Mouse (Mus musculus): ENCODE data around the gene Per1.
"Not testable (repeated sequence)": the region's sequence is repeated elsewhere in the genome, so short reads cannot be mapped to it uniquely, and the experiment has no call there.

DNA sequence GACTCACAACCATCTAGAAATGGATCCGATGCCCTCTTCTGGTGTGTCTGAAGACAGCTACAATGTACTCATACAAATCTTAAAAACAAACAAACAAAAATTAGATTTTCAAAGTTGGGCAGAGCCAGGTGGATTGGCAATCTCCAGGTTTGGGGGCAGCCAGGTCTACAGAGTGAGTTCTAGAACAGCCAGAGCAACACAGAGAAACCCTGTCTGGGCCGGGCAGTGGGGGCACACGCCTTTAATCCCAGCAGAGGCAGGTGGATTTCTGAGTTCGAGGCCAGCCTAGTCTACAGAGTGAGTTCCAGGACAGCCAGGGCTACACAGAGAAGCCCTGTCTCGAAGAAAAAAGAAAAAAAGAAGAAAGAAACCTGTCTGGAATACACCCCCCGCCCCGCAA, 1.2 kb upstream of the Per1 start:
- peak; percentile 19; the same call in 1 of the 2 replicates for TF ChIP-seq CTCF (IDR thresholded peaks at IDR 0.05)
- not testable (repeated sequence) for TF ChIP-seq EP300, POLR2A (IDR thresholded peaks at IDR 0.05; ENCODE audit: insufficient read depth, low read depth, low read length)
